Mouse (Mus musculus): ENCODE data around the gene Gmppb. TPM values are rescaled to one million over a fixed set of nuclear protein-coding genes. Genes with fewer than 3 reads are reported as not detected.

The Gmppb gene
- polyA plus RNA-seq, 1 experiment from 2014 or later = 18.8 TPM

- Histone ChIP-seq H3K4me2 (ENCODE audit: low read length) (no peak overlapping the region), H3K36me3 (ENCODE audit: control insufficient read depth, insufficient read depth, low read length) (peaks cover 67% of the 10 kb centered on the region), H3K27me3 (ENCODE audit: control insufficient read depth, insufficient read depth, low read length) (no peaks in the 10 kb centered on the region), H3K4me3 (ENCODE audit: control insufficient read depth in 1 of 2, insufficient read depth in 1 of 2, low read depth in 1 of 2, low read length in 2 of 2) (no peak overlapping the region), H3K9ac (ENCODE audit: low read length) (no peak overlapping the region), H3K4me1 (ENCODE audit: control insufficient read depth in 2 of 2, insufficient read depth in 2 of 2, low read length in 2 of 2) (peaks cover 7 to 14% of the 10 kb centered on the region in 2 experiments), H3K27ac (replicated peaks in 1 of 2; ENCODE audit: control insufficient read depth in 1 of 2, insufficient read depth in 1 of 2, low read depth in 2 of 2, low read length in 2 of 2) (no peak overlapping the region), H3K9me3 (ENCODE audit: control insufficient read depth, low read length) (no peaks in the 10 kb centered on the region)
- WGBS = 97% methylated on average over 8 of the region's 8 CpGs
- no peak for ATAC-seq (ENCODE audit: insufficient number of reproducible peaks, insufficient read depth, low FRiP score, low read depth)
Observed at GRCm38 (mm10) chr9:108044751-108045492, 4.1 kb upstream of the Gmppb start.

- no peaks in the 10 kb centered on the region for H3K9me3 ChIP-seq (ENCODE audit: control insufficient read depth, low read length)
- no peak for ATAC-seq (ENCODE audit: insufficient number of reproducible peaks, insufficient read depth, low FRiP score, low read depth)
- H3K27me3 ChIP-seq (ENCODE audit: control insufficient read depth, insufficient read depth, low read length) = no peaks in the 10 kb centered on the region
- H3K4me2 ChIP-seq (ENCODE audit: low read length) = no peak overlapping the region
- H3K27ac ChIP-seq (replicated peaks in 1 of 2; ENCODE audit: control insufficient read depth in 1 of 2, insufficient read depth in 1 of 2, low read depth in 2 of 2, low read length in 2 of 2) = no peak overlapping the region
- peaks cover 69% of the 10 kb centered on the region for H3K36me3 ChIP-seq (ENCODE audit: control insufficient read depth, insufficient read depth, low read length)
- no peak overlapping the region for H3K4me3 ChIP-seq (ENCODE audit: control insufficient read depth in 1 of 2, insufficient read depth in 1 of 2, low read depth in 1 of 2, low read length in 2 of 2)
- WGBS = 90% methylated on average over 4 of the region's 4 CpGs
- H3K9ac ChIP-seq (ENCODE audit: low read length) = no peak overlapping the region
- H3K4me1 ChIP-seq (ENCODE audit: control insufficient read depth in 2 of 2, insufficient read depth in 2 of 2, low read length in 2 of 2) = peaks cover 9 to 16% of the 10 kb centered on the region in 2 experiments
Observed at GRCm38 (mm10) chr9:108046582-108046981, 2.5 kb upstream of the Gmppb start.

- 30% methylated on average over 17 of the region's 17 CpGs for WGBS
- peaks cover 9 to 21% of the 10 kb centered on the region in 2 experiments for H3K4me1 ChIP-seq (ENCODE audit: control insufficient read depth in 2 of 2, insufficient read depth in 2 of 2, low read length in 2 of 2)
- H3K9me3 ChIP-seq (ENCODE audit: control insufficient read depth, low read length) = no peaks in the 10 kb centered on the region
- H3K4me2 ChIP-seq (ENCODE audit: low read length) = peak overlapping the region; percentile 95
- peak overlapping the region; percentile 50 to 74 for H3K27ac ChIP-seq (replicated peaks in 1 of 2; ENCODE audit: control insufficient read depth in 1 of 2, insufficient read depth in 1 of 2, low read depth in 2 of 2, low read length in 2 of 2)
- H3K4me3 ChIP-seq (ENCODE audit: control insufficient read depth in 1 of 2, insufficient read depth in 1 of 2, low read depth in 1 of 2, low read length in 2 of 2) = peak overlapping the region; percentile 60 to 94
- H3K36me3 ChIP-seq (ENCODE audit: control insufficient read depth, insufficient read depth, low read length) = peaks cover 63% of the 10 kb centered on the region
- H3K27me3 ChIP-seq (ENCODE audit: control insufficient read depth, insufficient read depth, low read length) = no peaks in the 10 kb centered on the region
- no peak for ATAC-seq (ENCODE audit: insufficient number of reproducible peaks, insufficient read depth, low FRiP score, low read depth)
- peak overlapping the region; percentile 88 for H3K9ac ChIP-seq (ENCODE audit: low read length)
Observed at GRCm38 (mm10) chr9:108047601-108048565, 1.2 kb upstream of the Gmppb start.

- 2% methylated on average over 19 of the region's 19 CpGs for WGBS
- Histone ChIP-seq H3K9me3 (ENCODE audit: control insufficient read depth, low read length) (no peaks in the 10 kb centered on the region), H3K36me3 (ENCODE audit: control insufficient read depth, insufficient read depth, low read length) (peaks cover 56% of the 10 kb centered on the region)
Observed at GRCm38 (mm10) chr9:108048566-108048955, 481 bp upstream of the Gmppb start.

GRCm38 (mm10) chr9:108049561-108050251 lies 664 bp downstream of the Gmppb start:
- peak overlapping the region; percentile 94 to 95 for H3K4me3 ChIP-seq (ENCODE audit: control insufficient read depth in 1 of 2, insufficient read depth in 1 of 2, low read depth in 1 of 2, low read length in 2 of 2)
- no peaks in the 10 kb centered on the region for H3K27me3 ChIP-seq (ENCODE audit: control insufficient read depth, insufficient read depth, low read length)
- peak overlapping the region; percentile 95 for H3K4me2 ChIP-seq (ENCODE audit: low read length)
- H3K4me1 ChIP-seq (ENCODE audit: control insufficient read depth in 2 of 2, insufficient read depth in 2 of 2, low read length in 2 of 2) = peaks cover 14 to 21% of the 10 kb centered on the region in 2 experiments
- H3K9me3 ChIP-seq (ENCODE audit: control insufficient read depth, low read length) = no peaks in the 10 kb centered on the region
- 39% methylated on average over 15 of the region's 15 CpGs for WGBS
- peaks cover 65% of the 10 kb centered on the region for H3K36me3 ChIP-seq (ENCODE audit: control insufficient read depth, insufficient read depth, low read length)
- H3K27ac ChIP-seq (replicated peaks in 1 of 2; ENCODE audit: control insufficient read depth in 1 of 2, insufficient read depth in 1 of 2, low read depth in 2 of 2, low read length in 2 of 2) = peak overlapping the region; percentile 67 to 73
- H3K9ac ChIP-seq (ENCODE audit: low read length) = peak overlapping the region; percentile 88
- ATAC-seq (ENCODE audit: insufficient number of reproducible peaks, insufficient read depth, low FRiP score, low read depth) = no peak

More at GRCm38 (mm10) chr9:108048566-108048955, 481 bp upstream of the Gmppb start:
- Histone ChIP-seq H3K4me1 (ENCODE audit: control insufficient read depth in 2 of 2, insufficient read depth in 2 of 2, low read length in 2 of 2) (peaks cover 14 to 21% of the 10 kb centered on the region in 2 experiments), H3K27me3 (ENCODE audit: control insufficient read depth, insufficient read depth, low read length) (no peaks in the 10 kb centered on the region), H3K4me3 (ENCODE audit: control insufficient read depth in 1 of 2, insufficient read depth in 1 of 2, low read depth in 1 of 2, low read length in 2 of 2) (peak overlapping the region; percentile 60 to 94), H3K4me2 (ENCODE audit: low read length) (peak overlapping the region; percentile 95), H3K27ac (replicated peaks in 1 of 2; ENCODE audit: control insufficient read depth in 1 of 2, insufficient read depth in 1 of 2, low read depth in 2 of 2, low read length in 2 of 2) (peak overlapping the region; percentile 50 to 74), H3K9ac (ENCODE audit: low read length) (peak overlapping the region; percentile 88)
- peak; percentile 0; the same call in 1 of the 2 replicates for ATAC-seq (ENCODE audit: insufficient number of reproducible peaks, insufficient read depth, low FRiP score, low read depth)

GRCm38 (mm10) chr9:108051184-108051930 lies 2.3 kb downstream of the Gmppb start:
- H3K4me3 ChIP-seq (ENCODE audit: control insufficient read depth in 1 of 2, insufficient read depth in 1 of 2, low read depth in 1 of 2, low read length in 2 of 2) = no peak overlapping the region
- no peak overlapping the region for H3K27ac ChIP-seq (replicated peaks in 1 of 2; ENCODE audit: control insufficient read depth in 1 of 2, insufficient read depth in 1 of 2, low read depth in 2 of 2, low read length in 2 of 2)
- no peak overlapping the region for H3K4me2 ChIP-seq (ENCODE audit: low read length)
- H3K4me1 ChIP-seq (ENCODE audit: control insufficient read depth in 2 of 2, insufficient read depth in 2 of 2, low read length in 2 of 2) = peaks cover 14 to 21% of the 10 kb centered on the region in 2 experiments
- no peak overlapping the region for H3K9ac ChIP-seq (ENCODE audit: low read length)
- WGBS = 91% methylated on average over 15 of the region's 15 CpGs
- H3K27me3 ChIP-seq (ENCODE audit: control insufficient read depth, insufficient read depth, low read length) = no peaks in the 10 kb centered on the region
- H3K9me3 ChIP-seq (ENCODE audit: control insufficient read depth, low read length) = no peaks in the 10 kb centered on the region
- ATAC-seq (ENCODE audit: insufficient number of reproducible peaks, insufficient read depth, low FRiP score, low read depth) = no peak
- H3K36me3 ChIP-seq (ENCODE audit: control insufficient read depth, insufficient read depth, low read length) = peaks cover 65% of the 10 kb centered on the region

- Histone ChIP-seq H3K9ac (ENCODE audit: low read length) (no peak overlapping the region), H3K4me3 (ENCODE audit: control insufficient read depth in 1 of 2, insufficient read depth in 1 of 2, low read depth in 1 of 2, low read length in 2 of 2) (no peak overlapping the region), H3K27me3 (ENCODE audit: control insufficient read depth, insufficient read depth, low read length) (no peaks in the 10 kb centered on the region), H3K36me3 (ENCODE audit: control insufficient read depth, insufficient read depth, low read length) (peaks cover 65% of the 10 kb centered on the region), H3K9me3 (ENCODE audit: control insufficient read depth, low read length) (no peaks in the 10 kb centered on the region), H3K4me2 (ENCODE audit: low read length) (no peak overlapping the region), H3K27ac (replicated peaks in 1 of 2; ENCODE audit: control insufficient read depth in 1 of 2, insufficient read depth in 1 of 2, low read depth in 2 of 2, low read length in 2 of 2) (no peak overlapping the region), H3K4me1 (ENCODE audit: control insufficient read depth in 2 of 2, insufficient read depth in 2 of 2, low read length in 2 of 2) (peaks cover 14 to 21% of the 10 kb centered on the region in 2 experiments)
- 86% methylated on average over 4 of the region's 4 CpGs for WGBS
- no peak for ATAC-seq (ENCODE audit: insufficient number of reproducible peaks, insufficient read depth, low FRiP score, low read depth)
Observed at GRCm38 (mm10) chr9:108051931-108052220, 2.8 kb downstream of the Gmppb start.

Measured in heart, embryonic 14.5 days (tissue).